Mouse (Mus musculus): ENCODE data around the gene Mrpl16. TPM values are rescaled to one million over a fixed set of nuclear protein-coding genes. Genes with fewer than 3 reads are reported as not detected.

Mrpl16 gene
- polyA plus RNA-seq (2015; fragmentation: Nextera tagmentation; extraction: Ambion mirVana) = 63.4 and 69.6 TPM in 2 replicates

DNA sequence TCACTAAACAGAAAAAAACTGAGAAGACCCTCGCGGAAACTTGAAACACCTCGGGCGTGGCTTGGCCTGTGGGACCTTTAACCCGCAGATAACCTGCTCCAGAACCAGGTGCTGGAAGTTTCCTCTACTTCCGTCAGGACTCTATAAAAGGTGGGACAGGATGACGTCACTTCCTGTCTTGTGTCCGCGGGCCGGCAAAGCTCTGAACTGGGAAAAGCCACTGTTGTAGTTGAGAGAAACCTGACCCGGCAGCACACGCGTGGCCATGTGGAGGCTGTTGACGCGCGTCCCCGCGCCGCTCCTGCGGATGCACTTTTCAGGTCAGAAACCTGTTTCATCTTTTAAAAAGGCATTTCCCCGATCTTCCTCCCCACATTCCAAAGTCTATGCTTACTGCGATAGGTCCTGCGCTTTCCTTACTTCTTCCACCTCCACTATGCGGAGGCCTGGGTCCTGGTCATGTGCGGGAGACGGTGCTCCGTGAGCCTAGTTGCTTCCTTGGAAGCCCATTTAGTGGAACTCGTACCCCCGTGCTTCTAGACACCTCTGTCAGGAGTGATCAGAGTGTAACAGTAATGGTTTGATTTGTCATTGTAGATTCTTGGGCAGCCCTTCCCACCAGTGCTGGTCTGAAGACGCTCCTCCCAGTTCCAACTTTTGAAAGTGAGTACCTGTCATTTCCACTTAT is at the start of gene Mrpl16:
Gene Mrpl16 (plus strand): TSS at position 187 of the 688 bp plus-strand sequence.
- peak; percentile 68 for ATAC-seq (ENCODE audit: extremely low read depth, insufficient number of reproducible peaks, low FRiP score, low TSS enrichment)

DNA sequence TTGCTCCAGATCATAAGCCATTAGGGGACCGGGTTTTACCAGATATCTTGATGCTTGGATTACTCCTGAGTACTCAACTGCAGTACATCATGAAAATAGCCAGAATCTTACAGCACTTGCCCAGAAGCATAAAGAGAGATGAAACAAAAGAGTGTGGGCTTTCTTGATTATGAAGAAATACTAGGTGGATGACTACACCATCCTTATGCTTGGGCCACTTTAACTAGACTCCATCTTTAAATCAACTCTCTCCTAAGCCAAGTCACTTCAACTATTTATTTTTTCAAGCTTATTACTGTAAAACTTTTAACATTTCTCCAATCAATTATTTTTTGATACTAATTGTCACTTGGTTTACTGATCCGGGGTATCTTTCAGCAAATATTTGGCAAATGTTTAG is 46.3 kb upstream of the Mrpl16 start:
- H3K36me3 ChIP-seq = no peaks in the 10 kb centered on the region
- WGBS = 64% methylated on average over 2 of the region's 2 CpGs
- no peak overlapping the region for H3K27ac ChIP-seq (replicated peaks)
- H3K27me3 ChIP-seq (replicated peaks) = no peaks in the 10 kb centered on the region
- no peak overlapping the region for H3K4me3 ChIP-seq
- H3K4me2 ChIP-seq = no peak overlapping the region
- no peak overlapping the region for H3K9ac ChIP-seq
- H3K4me1 ChIP-seq = no peaks in the 10 kb centered on the region
- no peak for ATAC-seq (ENCODE audit: extremely low read depth, insufficient number of reproducible peaks, low FRiP score, low TSS enrichment)
- no peaks in the 10 kb centered on the region for H3K9me3 ChIP-seq

More for the DNA sequence above, at the start of gene Mrpl16:
- H3K27ac ChIP-seq (replicated peaks) = peak within 1 kb of the TSS; percentile 66
- H3K9me3 ChIP-seq = no peaks in the 10 kb centered on the region
- peak within 1 kb of the TSS; percentile 86 for H3K9ac ChIP-seq
- H3K4me1 ChIP-seq = peaks cover 8% of the 10 kb centered on the region
- peaks cover 2% of the 10 kb centered on the region; the same call in 1 of the 2 replicates for H3K27me3 ChIP-seq (replicated peaks)
- H3K36me3 ChIP-seq = peaks cover 32% of the 10 kb centered on the region
- 1% methylated on average over 30 of the region's 30 CpGs for WGBS
- H3K4me3 ChIP-seq = peak within 1 kb of the TSS; percentile 74
- peak within 1 kb of the TSS; percentile 85 for H3K4me2 ChIP-seq

DNA sequence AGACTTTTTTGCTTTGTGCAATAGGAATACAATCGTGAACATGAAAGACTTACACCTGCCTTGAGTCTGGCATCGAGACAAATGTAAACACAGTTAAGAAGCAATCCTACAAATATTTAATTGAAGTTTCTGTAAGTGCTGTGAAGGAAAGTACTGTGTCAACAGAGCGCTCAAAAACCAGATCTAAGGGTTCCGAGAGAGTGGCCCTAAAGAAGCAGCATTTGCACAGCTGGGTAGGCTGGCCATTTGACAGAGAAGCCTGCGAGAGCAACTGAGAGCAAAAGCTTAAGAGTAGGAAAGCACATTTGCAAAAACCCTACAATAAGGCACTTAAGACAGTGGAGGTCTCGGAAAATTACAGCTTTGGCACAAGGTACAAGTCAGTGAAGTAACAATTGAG is 45.9 kb upstream of the Mrpl16 start:
- H3K9ac ChIP-seq = no peak overlapping the region
- no peak for ATAC-seq (ENCODE audit: extremely low read depth, insufficient number of reproducible peaks, low FRiP score, low TSS enrichment)
- 72% methylated on average over 6 of the region's 6 CpGs for WGBS

DNA sequence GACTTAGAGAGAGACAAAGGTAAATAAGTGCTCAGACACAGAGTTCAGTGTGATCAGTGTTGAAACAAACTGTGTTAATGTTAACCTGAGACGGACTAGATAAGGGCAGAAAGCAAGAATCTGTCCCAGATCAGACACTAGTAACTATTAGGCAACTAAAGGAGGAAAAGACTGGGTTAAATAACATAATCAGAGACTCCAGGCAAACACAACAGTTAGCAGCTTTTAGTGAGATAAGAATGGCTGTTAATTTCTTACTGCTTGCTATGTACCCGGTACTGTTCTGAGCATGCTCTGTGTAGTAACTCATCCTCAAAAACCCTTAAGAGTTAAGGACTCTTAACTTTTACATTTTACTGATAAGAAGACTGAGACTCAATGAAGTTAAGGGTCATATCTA is 44.3 kb upstream of the Mrpl16 start:
- ATAC-seq (ENCODE audit: extremely low read depth, insufficient number of reproducible peaks, low FRiP score, low TSS enrichment) = no peak

More for the DNA sequence above, 45.9 kb upstream of the Mrpl16 start:
- no peaks in the 10 kb centered on the region for H3K9me3 ChIP-seq
- no peak overlapping the region for H3K4me2 ChIP-seq
- no peaks in the 10 kb centered on the region for H3K27me3 ChIP-seq (replicated peaks)
- no peaks in the 10 kb centered on the region for H3K4me1 ChIP-seq
- H3K36me3 ChIP-seq = no peaks in the 10 kb centered on the region
- H3K4me3 ChIP-seq = no peak overlapping the region
- no peak overlapping the region for H3K27ac ChIP-seq (replicated peaks)

DNA sequence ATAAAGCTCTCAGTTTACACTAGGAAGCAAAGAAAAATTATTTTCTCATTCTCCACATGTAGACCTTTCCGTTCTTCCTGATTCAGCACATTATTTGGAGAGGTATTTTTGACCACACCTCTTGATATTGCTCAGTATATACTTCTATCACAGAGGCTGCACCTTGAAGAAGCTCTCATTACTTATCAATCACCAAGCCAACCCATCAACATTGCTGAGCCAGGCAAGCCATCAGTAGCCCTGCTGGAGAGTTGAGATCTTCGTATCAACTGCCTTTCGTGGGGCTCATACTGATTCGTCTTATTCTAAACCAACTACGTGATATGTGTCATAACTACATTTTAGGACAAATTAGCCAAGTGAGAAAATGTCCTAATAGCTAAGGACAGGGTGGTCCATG is 42.9 kb upstream of the Mrpl16 start:
- H3K4me2 ChIP-seq = no peak overlapping the region
- H3K4me3 ChIP-seq = no peak overlapping the region
- H3K4me1 ChIP-seq = no peaks in the 10 kb centered on the region
- H3K27me3 ChIP-seq (replicated peaks) = no peaks in the 10 kb centered on the region
- WGBS = 73% methylated on average over 5 of the region's 5 CpGs
- no peak overlapping the region for H3K27ac ChIP-seq (replicated peaks)
- H3K9ac ChIP-seq = no peak overlapping the region
- ATAC-seq (ENCODE audit: extremely low read depth, insufficient number of reproducible peaks, low FRiP score, low TSS enrichment) = no peak
- no peaks in the 10 kb centered on the region for H3K9me3 ChIP-seq
- no peaks in the 10 kb centered on the region for H3K36me3 ChIP-seq

More for the DNA sequence above, 44.3 kb upstream of the Mrpl16 start:
- H3K36me3 ChIP-seq = no peaks in the 10 kb centered on the region
- no peak overlapping the region for H3K9ac ChIP-seq
- no peak overlapping the region for H3K27ac ChIP-seq (replicated peaks)
- H3K4me1 ChIP-seq = no peaks in the 10 kb centered on the region
- H3K9me3 ChIP-seq = no peaks in the 10 kb centered on the region
- H3K4me3 ChIP-seq = no peak overlapping the region
- 49% methylated on average over 2 of the region's 2 CpGs for WGBS
- no peak overlapping the region for H3K4me2 ChIP-seq
- H3K27me3 ChIP-seq (replicated peaks) = no peaks in the 10 kb centered on the region

DNA sequence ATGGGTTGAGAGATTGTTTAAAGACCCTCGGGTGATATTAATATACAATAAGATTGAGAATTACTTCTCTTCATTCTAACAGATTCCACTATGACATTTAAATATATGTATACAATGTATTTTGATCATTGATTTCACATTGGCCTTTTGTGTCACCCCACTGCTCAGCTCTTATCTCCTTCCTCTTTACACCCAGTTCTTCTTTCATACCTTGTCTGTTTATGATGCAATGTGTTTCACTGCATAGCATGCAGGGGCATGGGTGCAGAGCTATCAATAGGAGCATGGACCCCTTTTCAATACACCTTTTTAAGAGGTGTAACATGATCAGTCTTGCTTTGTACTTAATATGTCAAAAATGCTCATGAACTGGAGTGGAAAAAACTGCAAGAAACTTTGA is 39.9 kb upstream of the Mrpl16 start:
- no peaks in the 10 kb centered on the region for H3K27me3 ChIP-seq (replicated peaks)
- no peaks in the 10 kb centered on the region for H3K9me3 ChIP-seq
- 68% methylated on average over 1 of the region's 1 CpGs for WGBS
- H3K36me3 ChIP-seq = no peaks in the 10 kb centered on the region
- H3K4me2 ChIP-seq = no peak overlapping the region
- no peak overlapping the region for H3K9ac ChIP-seq
- H3K4me3 ChIP-seq = no peak overlapping the region
- ATAC-seq (ENCODE audit: extremely low read depth, insufficient number of reproducible peaks, low FRiP score, low TSS enrichment) = no peak
- H3K27ac ChIP-seq (replicated peaks) = no peak overlapping the region
- no peaks in the 10 kb centered on the region for H3K4me1 ChIP-seq

DNA sequence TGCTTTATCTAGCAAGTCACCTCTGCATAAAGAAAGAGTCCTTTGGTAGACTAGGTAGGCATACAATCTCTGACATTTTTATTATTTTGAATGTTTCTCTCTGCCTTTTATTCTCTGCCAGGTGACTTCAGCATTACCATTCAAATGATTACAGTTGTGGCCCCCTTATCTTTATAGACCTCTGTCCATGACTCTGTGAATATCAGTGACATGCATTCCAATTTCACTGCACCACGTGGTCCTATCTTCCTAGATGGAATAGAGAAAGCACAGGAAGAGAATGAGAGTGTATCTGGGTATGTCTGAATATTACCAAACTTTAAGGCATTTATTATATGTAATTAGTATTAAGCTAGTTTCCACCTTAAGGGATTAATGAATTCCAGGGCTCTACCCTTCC is 33.7 kb upstream of the Mrpl16 start:
- Histone ChIP-seq H3K36me3 (no peaks in the 10 kb centered on the region), H3K9me3 (no peaks in the 10 kb centered on the region), H3K9ac (no peak overlapping the region), H3K27me3 (replicated peaks) (no peaks in the 10 kb centered on the region), H3K4me3 (no peak overlapping the region), H3K4me2 (no peak overlapping the region), H3K27ac (replicated peaks) (no peak overlapping the region), H3K4me1 (no peaks in the 10 kb centered on the region)
- no peak for ATAC-seq (ENCODE audit: extremely low read depth, insufficient number of reproducible peaks, low FRiP score, low TSS enrichment)
- 36% methylated on average over 1 of the region's 1 CpGs for WGBS

DNA sequence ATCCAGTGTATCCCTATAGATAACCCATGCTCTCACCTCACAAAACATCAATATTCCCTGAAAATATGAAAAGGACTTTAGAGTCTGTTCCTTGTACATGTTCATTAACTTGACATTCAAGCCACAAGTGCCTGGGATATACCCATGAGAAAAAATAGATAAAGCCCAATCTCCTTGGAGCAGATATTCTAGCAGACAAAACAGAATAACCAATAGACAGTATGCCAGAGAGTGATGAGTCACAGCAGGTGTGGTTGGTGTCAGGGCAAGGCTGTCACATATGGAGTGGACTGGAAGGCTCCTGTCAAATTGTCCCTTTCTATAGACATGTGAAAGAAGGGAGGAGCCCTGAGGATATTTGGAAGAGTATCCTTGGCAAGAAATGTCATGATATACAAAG is 24.5 kb upstream of the Mrpl16 start:
- no peak overlapping the region for H3K4me2 ChIP-seq
- H3K36me3 ChIP-seq = no peaks in the 10 kb centered on the region
- no peaks in the 10 kb centered on the region for H3K9me3 ChIP-seq
- H3K27me3 ChIP-seq (replicated peaks) = no peaks in the 10 kb centered on the region
- no peak overlapping the region for H3K9ac ChIP-seq
- H3K4me1 ChIP-seq = no peaks in the 10 kb centered on the region
- no peak for ATAC-seq (ENCODE audit: extremely low read depth, insufficient number of reproducible peaks, low FRiP score, low TSS enrichment)
- no peak overlapping the region for H3K27ac ChIP-seq (replicated peaks)
- no peak overlapping the region for H3K4me3 ChIP-seq

DNA sequence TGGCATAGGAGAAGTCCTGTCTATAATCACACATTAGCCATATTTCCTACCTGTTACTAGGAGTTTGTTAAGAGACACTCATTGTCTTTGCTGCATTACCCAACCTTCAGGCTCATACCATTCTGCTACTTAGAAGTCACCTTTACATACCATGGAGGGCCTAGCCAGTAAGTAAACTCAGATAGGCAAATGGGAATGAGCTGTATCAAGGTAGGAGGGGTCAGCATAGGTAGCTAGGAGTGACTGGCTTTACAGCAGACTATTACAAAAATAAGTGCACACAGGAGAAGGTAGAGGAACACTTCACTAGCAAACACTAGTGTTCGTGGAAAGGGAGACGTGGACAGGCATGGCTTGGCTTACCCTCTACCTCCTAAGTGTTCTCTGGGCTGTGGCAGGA is 22.9 kb upstream of the Mrpl16 start, which contains the start of gene Gif:
Gene Gif (plus strand): TSS at position 257 of the 400 bp plus-strand sequence.
- no peaks in the 10 kb centered on the region for H3K36me3 ChIP-seq
- H3K9me3 ChIP-seq = no peaks in the 10 kb centered on the region
- H3K4me3 ChIP-seq = no peak within 1 kb of the TSS
- ATAC-seq (ENCODE audit: extremely low read depth, insufficient number of reproducible peaks, low FRiP score, low TSS enrichment) = no peak
- no peak within 1 kb of the TSS for H3K27ac ChIP-seq (replicated peaks)
- no peak within 1 kb of the TSS for H3K9ac ChIP-seq
- no peak within 1 kb of the TSS for H3K4me2 ChIP-seq
- H3K4me1 ChIP-seq = no peaks in the 10 kb centered on the region
- 77% methylated on average over 2 of the region's 2 CpGs for WGBS
- no peaks in the 10 kb centered on the region for H3K27me3 ChIP-seq (replicated peaks)

DNA sequence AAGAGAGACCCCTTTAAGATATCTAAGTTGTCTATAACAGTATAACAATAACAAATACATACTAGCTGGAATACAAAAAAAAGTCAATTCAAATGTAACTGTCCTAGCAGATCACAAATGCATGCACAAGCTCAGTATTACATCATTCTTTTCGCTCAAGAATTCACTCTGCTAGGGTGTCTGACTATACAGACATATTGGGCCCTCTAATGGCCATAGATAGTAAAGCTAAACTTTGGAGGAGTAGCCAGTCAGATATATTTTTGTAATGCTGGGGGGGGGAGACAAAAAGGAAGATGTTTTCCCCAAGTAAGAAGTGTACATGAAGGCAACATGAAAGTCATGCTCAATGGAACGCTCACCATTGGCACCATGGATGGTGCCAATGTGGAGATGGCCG is 5.1 kb upstream of the Mrpl16 start:
- H3K4me1 ChIP-seq = no peaks in the 10 kb centered on the region
- H3K9me3 ChIP-seq = no peaks in the 10 kb centered on the region
- no peak overlapping the region for H3K4me3 ChIP-seq
- peaks cover 6% of the 10 kb centered on the region; the same call in 1 of the 2 replicates for H3K27me3 ChIP-seq (replicated peaks)
- no peak overlapping the region for H3K4me2 ChIP-seq
- WGBS = 68% methylated on average over 3 of the region's 3 CpGs
- no peaks in the 10 kb centered on the region for H3K36me3 ChIP-seq
- H3K9ac ChIP-seq = no peak overlapping the region
- ATAC-seq (ENCODE audit: extremely low read depth, insufficient number of reproducible peaks, low FRiP score, low TSS enrichment) = no peak
- no peak overlapping the region for H3K27ac ChIP-seq (replicated peaks)

DNA sequence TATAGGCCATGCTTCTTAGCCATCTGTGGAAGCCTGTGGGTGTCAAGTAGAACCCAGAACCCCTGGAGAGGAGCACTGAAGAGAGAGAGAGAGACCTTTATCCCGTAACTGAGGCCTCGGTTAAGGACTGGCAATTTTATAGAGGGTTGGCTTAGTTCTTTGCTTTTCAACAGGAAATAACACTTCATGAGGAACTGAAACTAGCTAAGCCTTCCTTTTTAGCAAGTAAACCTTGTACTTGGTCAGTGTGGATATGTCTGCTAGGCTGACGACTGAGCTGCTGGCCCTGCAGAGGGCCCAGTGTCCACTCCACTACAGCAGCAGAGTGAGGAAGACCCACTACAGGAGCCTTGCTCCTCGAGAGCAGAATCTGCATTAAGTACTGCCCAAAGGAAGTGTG is 3.8 kb upstream of the Mrpl16 start:
- no peak for ATAC-seq (ENCODE audit: extremely low read depth, insufficient number of reproducible peaks, low FRiP score, low TSS enrichment)
- H3K27me3 ChIP-seq (replicated peaks) = peaks cover 6% of the 10 kb centered on the region; the same call in 1 of the 2 replicates
- no peak overlapping the region for H3K4me3 ChIP-seq
- H3K4me2 ChIP-seq = no peak overlapping the region
- 49% methylated on average over 4 of the region's 4 CpGs for WGBS
- H3K36me3 ChIP-seq = no peaks in the 10 kb centered on the region
- H3K27ac ChIP-seq (replicated peaks) = no peak overlapping the region
- no peak overlapping the region for H3K9ac ChIP-seq
- peaks cover 8% of the 10 kb centered on the region for H3K4me1 ChIP-seq
- no peaks in the 10 kb centered on the region for H3K9me3 ChIP-seq

DNA sequence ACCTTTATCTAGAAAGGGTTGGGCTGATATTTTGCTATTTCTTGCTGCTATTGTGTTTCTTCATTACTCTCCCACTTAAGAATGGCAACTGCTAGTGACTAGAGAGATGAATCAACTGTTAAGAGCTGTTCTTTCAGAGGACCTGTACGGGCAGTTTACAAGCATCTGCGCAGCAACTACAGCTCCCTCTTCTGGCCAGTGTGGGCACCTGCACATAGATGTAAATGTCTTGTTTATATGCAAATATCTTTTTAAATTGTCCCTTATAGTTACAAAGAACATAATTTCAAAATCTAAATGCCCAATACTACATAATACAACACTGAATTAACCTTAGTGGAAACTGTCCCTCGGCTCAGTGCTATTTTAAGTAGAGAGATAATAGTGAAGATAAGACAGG is 2.0 kb upstream of the Mrpl16 start:
- H3K4me1 ChIP-seq = peaks cover 8% of the 10 kb centered on the region
- 3% methylated on average over 3 of the region's 3 CpGs for WGBS
- no peak overlapping the region for H3K4me3 ChIP-seq
- peaks cover 6% of the 10 kb centered on the region; the same call in 1 of the 2 replicates for H3K27me3 ChIP-seq (replicated peaks)
- no peak overlapping the region for H3K4me2 ChIP-seq
- no peak overlapping the region for H3K9ac ChIP-seq
- H3K9me3 ChIP-seq = no peaks in the 10 kb centered on the region
- H3K27ac ChIP-seq (replicated peaks) = no peak overlapping the region
- no peak for ATAC-seq (ENCODE audit: extremely low read depth, insufficient number of reproducible peaks, low FRiP score, low TSS enrichment)
- H3K36me3 ChIP-seq = peaks cover 11% of the 10 kb centered on the region

Data from heart, embryonic 13.5 days (tissue).